Mouse (Mus musculus) heart, adult 2 months (tissue): ENCODE results near the gene Src.

ENCODE experiments used
- CTCF ChIP-seq: fragments of 200-600 bp; IDR thresholded peaks from 2 replicates; pipeline ENCODE4 v1.8.1; 2022; ENCODE audit warnings: antibody characterized with exemption, mild to moderate bottlenecking, moderate library complexity
- POLR2A ChIP-seq: fragments of 200-500 bp; IDR thresholded peaks from 2 replicates; pipeline ENCODE4 v1.6.1; 2011; ENCODE audit warnings: mild to moderate bottlenecking, low read depth, low read length, control low read depth; ENCODE audit not compliant: insufficient read depth

DNA sequence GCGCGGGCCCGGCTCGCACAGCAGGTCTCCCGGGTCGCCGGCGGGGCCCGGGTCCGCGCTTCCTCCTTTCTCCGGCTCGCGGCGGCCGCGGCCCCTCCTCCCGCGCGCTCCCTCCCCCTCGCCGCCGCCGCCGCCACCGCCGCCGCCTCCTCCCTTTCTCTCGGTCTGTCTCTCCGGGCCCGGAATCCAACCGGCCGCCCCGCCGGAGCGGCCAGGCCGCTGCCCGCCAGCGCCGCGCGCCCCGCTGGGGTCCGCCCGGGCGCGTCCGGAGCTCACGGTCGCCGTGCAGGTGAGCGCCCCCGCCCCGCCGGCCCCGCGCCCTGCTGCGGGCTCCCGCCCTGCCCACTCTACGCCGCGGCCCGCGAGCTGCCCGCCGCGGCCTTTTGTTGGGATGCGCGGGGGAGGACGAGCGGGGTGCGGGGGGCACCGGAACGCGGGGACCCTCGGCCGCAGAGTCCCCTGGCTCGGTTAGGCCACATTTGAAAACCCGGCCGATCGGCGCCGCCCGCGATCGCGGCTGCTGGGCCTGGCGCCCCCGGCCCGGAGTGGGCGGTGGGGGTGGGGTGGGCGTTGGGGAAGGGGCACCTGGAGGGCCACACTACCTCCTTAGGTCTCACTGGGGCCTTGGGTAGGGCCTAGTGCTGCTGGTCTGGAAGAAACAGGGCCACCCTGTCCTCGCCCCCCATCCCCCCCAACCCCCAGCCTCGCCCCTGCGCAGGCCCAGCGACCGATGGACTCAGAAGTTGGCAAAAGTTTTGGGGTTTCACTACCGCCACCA, 6.1 kb downstream of the Src start:
- no peak for TF ChIP-seq CTCF
- TF ChIP-seq POLR2A: no peak
